Mouse (Mus musculus): Measurements from ENCODE around the gene Prkcd. TPM values are rescaled to one million over a fixed set of nuclear protein-coding genes. Genes with fewer than 3 reads are reported as not detected.

Gene Prkcd
- total RNA-seq, 2 experiments from 2014 or later: 5.4 to 5.7 TPM

- peak; percentile 42 for DNase-seq
Observed at GRCm38 (mm10) chr14:30573983-30574584, 51.9 kb downstream of the Prkcd start.

GRCm38 (mm10) chr14:30573235-30573634 is 52.8 kb downstream of the Prkcd start:
- DNase-seq: no peak

DNA sequence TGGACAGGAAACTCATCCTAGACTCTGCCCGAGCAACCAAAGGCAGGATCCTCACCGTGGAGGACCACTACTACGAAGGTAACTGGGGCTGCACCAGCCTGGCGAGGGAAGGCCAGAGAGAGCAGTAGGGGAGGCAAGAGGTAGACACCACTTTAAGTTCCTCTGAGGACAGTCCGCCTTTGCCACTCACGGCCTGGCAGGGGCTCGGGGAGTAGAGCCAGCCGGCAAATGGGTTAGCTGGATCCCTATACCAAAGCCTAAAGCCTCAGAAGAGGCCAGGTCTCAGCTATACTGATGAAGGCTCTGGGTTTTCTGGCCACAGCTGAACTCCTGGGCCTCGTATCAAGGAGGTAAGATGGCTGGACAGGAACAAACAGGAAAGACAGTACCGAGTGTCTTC is 53.8 kb downstream of the Prkcd start:
- DNase-seq: peak; percentile 47

DNA sequence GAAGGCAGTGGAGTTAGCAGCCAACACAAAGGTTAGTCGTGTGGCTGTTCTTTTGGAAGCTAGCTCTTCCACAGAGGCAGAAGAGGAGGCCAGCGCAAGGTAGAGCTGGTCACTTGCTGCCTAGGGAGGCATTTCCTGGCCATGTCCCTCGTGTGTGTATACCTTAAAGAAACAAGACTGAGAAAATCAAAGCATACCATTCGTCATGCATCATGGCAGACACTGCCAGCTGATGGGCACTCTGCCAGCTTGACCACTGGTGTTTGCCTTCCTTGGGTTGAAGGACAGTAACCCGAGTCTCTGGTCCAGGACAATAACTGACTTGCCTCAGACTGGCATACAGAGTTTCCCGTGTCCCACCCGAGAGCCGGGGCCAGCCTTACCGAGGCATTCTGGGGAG is 55.7 kb downstream of the Prkcd start:
- DNase-seq: no peak

DNA sequence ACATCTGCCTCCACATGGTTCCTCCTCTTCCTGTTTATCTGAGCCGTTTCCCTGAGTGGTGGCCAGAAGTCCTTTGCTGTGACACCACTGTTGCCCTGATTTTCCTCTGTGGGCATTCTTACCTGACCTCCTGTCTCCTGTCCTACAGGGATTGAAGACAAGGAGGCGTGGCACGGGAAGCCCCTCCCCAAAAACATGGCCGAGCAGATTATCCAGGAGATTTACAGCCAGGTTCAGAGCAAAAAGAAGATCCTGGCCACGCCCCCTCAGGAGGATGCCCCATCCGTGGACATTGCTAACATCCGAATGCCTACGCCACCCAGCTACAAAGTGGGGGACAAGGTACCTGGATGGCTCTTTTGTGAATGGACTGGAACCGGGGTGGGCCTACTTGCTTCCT is 58.0 kb downstream of the Prkcd start:
- no peak for DNase-seq

DNA sequence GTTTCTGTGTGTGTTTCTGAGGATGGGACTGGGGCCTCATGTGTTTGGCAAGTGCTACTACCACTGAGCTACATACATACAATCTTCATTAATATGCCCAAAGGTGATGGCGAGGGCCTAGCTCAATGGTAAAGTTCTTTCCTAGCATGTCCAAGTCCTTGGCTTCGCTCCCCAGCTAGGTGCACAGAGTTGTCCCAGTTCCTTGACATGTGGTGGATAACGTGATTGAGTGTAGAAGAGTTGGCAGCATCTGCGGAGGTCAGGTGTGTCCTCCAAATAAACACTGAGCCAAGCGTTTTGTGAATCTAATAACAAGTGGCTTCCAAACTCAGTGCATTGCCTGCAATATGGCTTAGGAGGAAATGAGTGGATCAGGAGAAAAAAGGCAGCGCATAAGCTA is 59.7 kb downstream of the Prkcd start:
- DNase-seq: no peak

DNA sequence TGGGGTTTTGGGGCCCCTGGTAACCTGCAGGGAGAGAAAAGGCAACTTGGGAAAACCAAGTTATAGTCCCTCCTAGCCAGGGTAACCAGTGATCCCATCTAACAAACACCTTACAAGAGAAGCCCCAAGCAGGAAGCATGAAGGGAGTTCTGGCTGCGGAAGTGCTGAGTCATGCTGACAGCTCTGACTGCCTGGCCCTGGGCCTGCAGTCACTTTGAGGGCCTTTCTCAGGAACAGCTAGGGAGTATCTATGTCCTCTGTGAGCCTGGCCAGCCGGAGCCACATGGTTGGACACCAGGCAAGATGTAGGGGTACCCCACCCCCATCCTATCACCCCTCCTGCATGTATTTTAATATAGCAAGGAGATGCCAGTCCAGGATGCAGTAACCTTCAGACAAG is 61.6 kb downstream of the Prkcd start:
- peak; percentile 69 for DNase-seq

- DNase-seq: no peak
Observed at GRCm38 (mm10) chr14:30562343-30562742, 63.7 kb downstream of the Prkcd start.

DNA sequence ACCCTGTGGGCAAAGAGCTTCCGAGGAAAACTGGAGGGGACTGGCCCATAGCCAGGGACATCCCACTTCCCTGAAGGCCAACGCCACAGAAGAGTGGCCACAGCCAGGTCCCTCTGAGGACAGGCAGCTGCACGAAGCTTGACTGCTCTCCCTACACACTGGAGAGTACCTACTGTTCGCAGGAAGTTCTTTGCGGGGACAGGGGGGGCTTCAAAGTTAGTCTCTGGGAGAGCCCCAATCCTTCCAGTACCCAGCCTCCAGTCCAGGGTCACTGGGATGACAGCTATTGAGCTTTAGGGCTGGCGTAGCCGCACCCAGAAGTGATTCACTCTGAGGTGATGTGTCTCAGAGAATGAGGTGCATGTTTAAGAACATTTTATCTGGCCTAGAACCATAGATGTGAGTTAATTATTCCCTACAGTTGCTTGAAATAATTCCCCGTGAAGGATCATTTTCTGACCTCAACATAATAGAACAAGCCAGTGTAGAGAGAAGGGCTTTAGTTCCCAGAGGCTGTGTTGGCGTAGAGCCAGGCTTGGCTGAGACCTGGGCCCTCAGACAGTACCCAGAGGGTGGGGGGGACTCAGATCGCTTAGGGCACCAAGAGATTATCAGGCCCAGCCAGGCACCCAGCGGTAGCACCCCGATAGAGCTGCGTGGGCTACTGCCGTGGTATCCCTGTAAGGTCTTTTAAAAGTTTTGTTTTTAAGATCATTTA is 64.4 kb downstream of the Prkcd start:
- no peak for DNase-seq

DNA sequence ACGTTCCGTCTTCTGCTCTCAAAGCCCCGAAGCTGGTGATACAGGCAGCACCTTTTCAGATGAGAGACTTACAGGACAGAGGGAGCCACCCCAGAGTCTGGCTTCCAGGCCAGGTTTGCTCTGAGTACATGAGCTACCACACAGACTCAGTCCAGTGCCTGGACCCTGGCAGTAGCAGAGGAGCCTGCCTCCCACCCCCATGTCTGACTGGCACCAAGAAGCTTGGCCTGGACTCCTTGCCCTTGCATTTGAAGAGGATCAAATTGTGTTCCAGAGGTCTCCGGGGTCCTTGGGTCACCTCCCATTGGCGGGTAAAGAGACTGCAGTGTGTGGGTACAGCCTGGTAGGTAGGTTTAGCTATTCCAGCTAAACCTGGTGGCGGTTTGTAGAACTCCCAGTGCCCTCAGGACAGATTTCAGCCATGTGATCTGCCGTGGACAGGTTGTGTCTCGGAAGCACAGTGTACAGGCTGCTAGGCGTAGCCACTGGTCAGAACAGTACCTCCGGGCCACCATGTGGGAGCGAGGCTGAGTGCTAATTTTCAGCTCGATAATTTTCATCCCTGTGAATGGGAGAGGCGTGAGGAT is 65.1 kb downstream of the Prkcd start:
- no peak for DNase-seq

GRCm38 (mm10) chr14:30559321-30559850 is 66.6 kb downstream of the Prkcd start:
- peak; percentile 78 for DNase-seq

GRCm38 (mm10) chr14:30557730-30558129 is 68.3 kb downstream of the Prkcd start:
- no peak for DNase-seq

- DNase-seq: no peak
Observed at GRCm38 (mm10) chr14:30556651-30557050, 69.4 kb downstream of the Prkcd start.

- no peak for DNase-seq
Observed at GRCm38 (mm10) chr14:30553185-30553584, 72.8 kb downstream of the Prkcd start.

DNA sequence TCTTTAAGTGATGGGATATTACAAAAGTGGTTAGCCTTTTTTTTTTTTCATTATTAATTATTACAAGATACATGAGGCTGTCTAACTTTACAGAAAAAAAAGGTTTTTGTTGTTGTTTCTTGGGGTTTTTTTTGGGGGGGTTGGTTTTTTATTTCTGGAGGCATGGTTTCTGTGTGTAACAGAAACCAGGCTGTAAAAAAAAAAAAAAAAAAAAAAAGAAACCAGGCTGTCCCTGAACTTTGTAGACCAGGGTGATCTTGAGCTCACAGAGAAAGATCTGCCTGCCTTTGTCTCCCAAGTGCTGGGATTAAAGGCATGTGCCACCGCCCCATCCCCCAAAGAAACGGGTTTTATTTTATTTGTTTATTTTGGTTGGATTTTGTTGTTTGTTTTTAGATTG is 74.0 kb downstream of the Prkcd start:
- no peak for DNase-seq

GRCm38 (mm10) chr14:30551509-30551908 is 74.5 kb downstream of the Prkcd start:
- DNase-seq: no peak

DNA sequence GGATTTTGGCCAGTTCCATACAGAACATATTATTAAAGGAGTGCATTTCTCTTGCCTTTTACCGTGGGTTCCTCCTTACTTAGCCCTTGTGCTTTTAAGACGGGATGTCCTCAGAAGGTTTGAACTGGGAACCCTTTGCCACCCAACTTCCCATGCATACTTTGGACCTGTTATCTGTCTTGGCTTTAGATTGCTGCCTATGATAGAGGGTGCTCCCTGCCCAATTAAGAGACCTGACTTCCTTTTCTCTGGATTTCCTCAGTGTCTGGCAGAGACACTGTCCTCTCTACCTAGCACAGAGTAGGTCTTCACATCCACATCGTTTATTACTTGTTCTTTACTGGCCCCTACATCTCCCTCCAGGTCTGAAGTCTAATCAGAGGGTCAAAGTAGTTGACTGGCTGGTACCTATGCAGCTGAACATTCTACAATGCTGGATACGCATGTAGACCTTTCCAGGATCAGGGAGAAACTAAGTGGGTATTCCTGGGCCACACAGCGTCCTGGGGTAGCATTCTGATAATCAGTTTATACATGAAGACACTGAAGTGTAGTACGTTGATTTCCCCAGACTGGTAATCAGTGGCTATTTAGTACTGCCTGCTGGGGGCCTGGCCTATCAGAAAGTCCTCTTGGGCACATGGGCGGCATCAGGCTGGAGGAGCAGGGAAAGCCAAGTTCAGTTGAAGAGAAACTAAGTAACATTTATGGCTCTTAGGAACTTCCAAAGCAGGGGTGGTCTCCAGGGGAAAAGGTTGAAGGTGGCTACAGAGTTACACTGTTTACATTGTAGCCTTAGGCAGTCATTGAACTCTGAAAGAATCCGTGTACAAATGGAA is 75.6 kb downstream of the Prkcd start:
- DNase-seq: no peak

GRCm38 (mm10) chr14:30549777-30550149 is 76.2 kb downstream of the Prkcd start:
- DNase-seq: no peak

- DNase-seq: peak; percentile 96
Observed at GRCm38 (mm10) chr14:30548965-30549776, 76.8 kb downstream of the Prkcd start.

DNA sequence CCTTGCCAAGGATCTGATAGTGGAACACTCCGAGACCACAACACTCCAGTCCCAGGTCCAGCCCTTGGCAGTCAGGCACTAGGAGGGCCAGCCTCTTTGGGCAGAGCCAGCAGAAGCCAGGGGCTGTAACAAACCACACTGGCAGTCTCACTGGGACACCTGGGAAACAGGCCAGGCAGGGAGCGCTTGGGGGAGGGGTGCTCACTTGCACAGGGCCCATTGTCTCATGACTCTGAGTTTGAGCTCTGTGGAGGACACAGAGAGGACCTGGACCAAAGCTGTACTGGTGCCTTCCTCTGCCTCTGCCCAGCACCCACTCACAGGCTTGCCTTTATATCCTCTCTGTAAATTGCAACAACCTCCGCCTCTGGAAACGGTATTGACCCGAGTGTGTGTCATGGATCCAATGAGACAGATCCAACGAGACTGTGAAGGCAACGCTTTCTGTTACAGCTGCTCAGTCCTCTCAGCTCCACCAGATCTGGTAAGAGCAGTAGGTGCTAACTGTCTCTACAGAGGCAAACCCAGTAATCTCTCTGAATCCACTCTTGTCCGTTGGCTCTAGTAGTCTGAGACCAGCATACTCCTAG is 77.8 kb downstream of the Prkcd start, which contains the start of gene Tkt:
Gene Tkt, plus strand, starts transcription at position 229 of the 590 bp plus-strand sequence.
- peak; percentile 46 for DNase-seq

Data from gastrocnemius, postnatal 25 days (tissue).